Mouse (Mus musculus): ENCODE results near the gene Nkiras1. TPM values are rescaled to one million over a fixed set of nuclear protein-coding genes. Genes with fewer than 3 reads are reported as not detected.

The Nkiras1 gene
- polyA plus RNA-seq, 1 experiment from 2014 or later = 70.3 TPM

GRCm38 (mm10) chr14:18304165-18304564 is 33.2 kb downstream of the Nkiras1 start:
- no peak overlapping the region for H3K27ac ChIP-seq (replicated peaks)
- H3K9ac ChIP-seq (replicated peaks) = no peak overlapping the region
- WGBS = 92% methylated on average over 5 of the region's 5 CpGs
- H3K4me3 ChIP-seq (replicated peaks) = no peak overlapping the region
- peaks cover 10% of the 10 kb centered on the region; the same call in 1 of the 2 replicates for H3K4me1 ChIP-seq
- H3K36me3 ChIP-seq = no peaks in the 10 kb centered on the region
- H3K4me2 ChIP-seq = no peak overlapping the region
- no peaks in the 10 kb centered on the region for H3K27me3 ChIP-seq (replicated peaks)
- no peaks in the 10 kb centered on the region for H3K9me3 ChIP-seq (replicated peaks)
- ATAC-seq (ENCODE audit: low FRiP score) = no peak

- Histone ChIP-seq H3K36me3 (no peaks in the 10 kb centered on the region), H3K4me1 (no peaks in the 10 kb centered on the region), H3K4me3 (replicated peaks) (no peak overlapping the region), H3K27me3 (replicated peaks) (no peaks in the 10 kb centered on the region), H3K4me2 (no peak overlapping the region), H3K9me3 (replicated peaks) (no peaks in the 10 kb centered on the region), H3K9ac (replicated peaks) (no peak overlapping the region), H3K27ac (replicated peaks) (no peak overlapping the region)
- 81% methylated on average over 11 of the region's 11 CpGs for WGBS
- ATAC-seq (ENCODE audit: low FRiP score) = no peak
Observed at GRCm38 (mm10) chr14:18317457-18318411, 46.8 kb downstream of the Nkiras1 start.

- Histone ChIP-seq H3K9ac (replicated peaks) (peak overlapping the region; percentile 52), H3K4me2 (peak overlapping the region; percentile 89), H3K4me3 (replicated peaks) (peak overlapping the region; percentile 50), H3K27me3 (replicated peaks) (no peaks in the 10 kb centered on the region), H3K9me3 (replicated peaks) (no peaks in the 10 kb centered on the region), H3K4me1 (peaks cover 41% of the 10 kb centered on the region), H3K27ac (replicated peaks) (0 out of 2 replicates have a peak overlapping the region, but pooled peaks have one; percentile 23), H3K36me3 (0 out of 2 replicates have a peak, but pooled peaks cover 2% of the 10 kb centered on the region)
- 2% methylated on average over 33 of the region's 37 CpGs for WGBS
- ATAC-seq (ENCODE audit: low FRiP score) = 0 out of 2 replicates have a peak, but pooled peaks have one; percentile 16
Observed at GRCm38 (mm10) chr14:18326968-18327672, 56.2 kb downstream of the Nkiras1 start.

GRCm38 (mm10) chr14:18330789-18331692 is 60.1 kb downstream of the Nkiras1 start:
- ATAC-seq (ENCODE audit: low FRiP score) = peak; percentile 74
- Histone ChIP-seq H3K4me3 (replicated peaks) (peak overlapping the region; percentile 79), H3K9me3 (replicated peaks) (no peaks in the 10 kb centered on the region), H3K27me3 (replicated peaks) (no peaks in the 10 kb centered on the region), H3K4me1 (peaks cover 41% of the 10 kb centered on the region), H3K9ac (replicated peaks) (peak overlapping the region; percentile 94), H3K36me3 (0 out of 2 replicates have a peak, but pooled peaks cover 2% of the 10 kb centered on the region), H3K4me2 (peak overlapping the region; percentile 73), H3K27ac (replicated peaks) (peak overlapping the region; percentile 84)
- 1% methylated on average over 65 of the region's 99 CpGs for WGBS

- 0 out of 2 replicates have a peak, but pooled peaks cover 2% of the 10 kb centered on the region for H3K36me3 ChIP-seq
- peak within 1 kb of the TSS; percentile 84 for H3K27ac ChIP-seq (replicated peaks)
- peak within 1 kb of the TSS; percentile 73 for H3K4me2 ChIP-seq
- H3K4me1 ChIP-seq = peaks cover 34% of the 10 kb centered on the region
- H3K4me3 ChIP-seq (replicated peaks) = peak within 1 kb of the TSS; percentile 79
- H3K9me3 ChIP-seq (replicated peaks) = no peaks in the 10 kb centered on the region
- ATAC-seq (ENCODE audit: low FRiP score) = peak; percentile 93
- WGBS = under 1% methylated on average over 32 of the region's 39 CpGs
- H3K9ac ChIP-seq (replicated peaks) = peak within 1 kb of the TSS; percentile 94
- H3K27me3 ChIP-seq (replicated peaks) = no peaks in the 10 kb centered on the region
Observed at GRCm38 (mm10) chr14:18331693-18332131, 60.8 kb downstream of the Nkiras1 start, which contains the start of gene Ube2e1. Ube2e1 (minus strand) TSS chr14:18331859.

Other genes starting within 250 kb of the Nkiras1 start
- gene Nr1d2, start 32.0 kb upstream of the Nkiras1 start, polyA plus RNA-seq (2015; fragmentation: Nextera tagmentation; extraction: Ambion mirVana) = 5.6 and 6.1 TPM in 2 replicates
- gene Rpl15, start 255 bp downstream of the Nkiras1 start, polyA plus RNA-seq (2015; fragmentation: Nextera tagmentation; extraction: Ambion mirVana) = 264 and 298 TPM in 2 replicates
- gene Ube2e1, start 60.7 kb downstream of the Nkiras1 start, polyA plus RNA-seq (2015; fragmentation: Nextera tagmentation; extraction: Ambion mirVana) = 200 and 213 TPM in 2 replicates